9 mouse cellular contexts compared by ENCODE assay signal in the genomic region with DNA sequence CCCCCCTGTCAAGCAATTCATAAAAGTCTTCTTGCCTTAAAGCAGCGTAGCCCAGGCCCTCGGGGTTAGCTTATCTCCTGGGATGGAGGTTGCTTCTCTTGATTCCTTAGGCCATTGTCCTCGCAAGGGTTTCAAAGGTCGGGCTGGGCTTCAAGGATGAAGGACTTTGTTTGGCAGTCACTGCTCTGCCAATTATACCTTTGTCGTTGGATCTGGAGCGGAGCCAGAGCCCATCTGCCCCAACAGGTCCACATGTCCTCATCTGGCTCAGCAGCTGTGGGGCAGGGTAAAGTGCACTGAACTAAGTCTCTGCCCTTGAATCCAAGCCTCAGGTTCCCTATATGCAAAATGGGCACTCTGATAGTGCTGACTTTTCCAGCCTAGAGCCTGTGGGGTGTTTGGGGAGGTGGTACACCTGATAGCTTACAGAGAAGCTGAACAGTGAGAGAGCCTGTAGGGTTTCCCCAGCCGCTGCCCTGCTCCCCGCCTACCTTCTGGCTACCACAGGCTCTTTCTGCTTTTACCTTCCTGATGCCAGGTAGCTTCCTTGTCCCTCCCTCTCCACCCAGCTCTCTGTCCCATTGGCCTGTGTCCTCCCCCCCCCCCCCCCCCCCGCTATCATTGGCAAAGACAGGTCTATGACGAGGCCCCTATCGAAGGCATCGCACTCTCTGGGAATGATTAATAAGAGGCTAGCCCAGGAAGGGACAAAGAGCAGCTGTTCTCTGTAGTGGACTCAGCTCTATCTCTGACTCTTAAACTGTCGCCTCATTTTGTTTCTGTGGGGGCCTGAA. TPM values are rescaled to one million over a fixed set of nuclear protein-coding genes. Genes with fewer than 3 reads are reported as not detected.
DNase-seq lines count a peak whose midpoint lies in the region; ATAC-seq and TF ChIP-seq lines count a peak whose summit lies in the region.
"Had no signal": no experiment of that assay in that cellular context is flagged by ENCODE, and none has a peak within 500 bp of the region (broad histone marks: within the 10 kb centered on the region; RNA-seq: fewer than 3 reads in every experiment).

No protein-coding gene starts in this region.

- H3K27me3 ChIP-seq in lung, embryonic 14.5 days (ENCODE audit: insufficient read depth, low read length) = no peaks in the 10 kb centered on the region
- H3K27me3 ChIP-seq in hindbrain, embryonic 12.5 days = no peaks in the 10 kb centered on the region
- H3K27me3 ChIP-seq in limb, embryonic 10.5 days (ENCODE audit: low read depth, poor library complexity, severe bottlenecking) = no peaks in the 10 kb centered on the region
- no peaks in the 10 kb centered on the region for H3K27me3 ChIP-seq in stomach, embryonic 15.5 days (replicated peaks)

- WGBS in lung, embryonic 14.5 days = 29% methylated on average over 12 of the region's 13 CpGs
- WGBS in hindbrain, embryonic 12.5 days = 38% methylated on average over 12 of the region's 13 CpGs
- 48% methylated on average over 12 of the region's 13 CpGs for WGBS in limb, embryonic 10.5 days
- 36% methylated on average over 12 of the region's 13 CpGs for WGBS in stomach, embryonic 15.5 days

- H3K27ac ChIP-seq in lung, embryonic 14.5 days (ENCODE audit: low read depth) = peak overlapping the region; percentile 21
- H3K27ac ChIP-seq in hindbrain, embryonic 12.5 days = peak overlapping the region; percentile 95
- H3K27ac ChIP-seq in limb, embryonic 10.5 days = peak overlapping the region; percentile 78
- H3K27ac ChIP-seq in stomach, embryonic 15.5 days = peak overlapping the region; percentile 74

- ATAC-seq in lung, embryonic 14.5 days (ENCODE audit: insufficient read depth) = no peak
- ATAC-seq in hindbrain, embryonic 12.5 days (ENCODE audit: low FRiP score) = peak; percentile 27
- peak; percentile 12; the same call in 1 of the 2 replicates for ATAC-seq in stomach, embryonic 15.5 days (ENCODE audit: insufficient read depth, low FRiP score, low read depth)

- peaks cover 70% of the 10 kb centered on the region for H3K4me1 ChIP-seq in lung, embryonic 14.5 days (ENCODE audit: insufficient read depth)
- H3K4me1 ChIP-seq in hindbrain, embryonic 12.5 days = peaks cover 78% of the 10 kb centered on the region
- H3K4me1 ChIP-seq in limb, embryonic 10.5 days = peaks cover 96% of the 10 kb centered on the region
- peaks cover 82% of the 10 kb centered on the region for H3K4me1 ChIP-seq in stomach, embryonic 15.5 days

- peak overlapping the region; percentile 31 for H3K4me2 ChIP-seq in lung, embryonic 14.5 days
- peak overlapping the region; percentile 44 for H3K4me2 ChIP-seq in hindbrain, embryonic 12.5 days (replicated peaks)
- H3K4me2 ChIP-seq in stomach, embryonic 15.5 days = peak overlapping the region; percentile 24

- H3K9ac ChIP-seq in lung, embryonic 14.5 days = peak overlapping the region; percentile 14; the same call in 1 of the 2 replicates
- H3K9ac ChIP-seq in hindbrain, embryonic 12.5 days = peak overlapping the region; percentile 49
- H3K9ac ChIP-seq in stomach, embryonic 15.5 days = no peak overlapping the region

- H3K36me3 ChIP-seq in lung, embryonic 14.5 days (ENCODE audit: insufficient read depth) = peaks cover 83% of the 10 kb centered on the region
- peaks cover 54% of the 10 kb centered on the region for H3K36me3 ChIP-seq in hindbrain, embryonic 12.5 days
- H3K36me3 ChIP-seq in limb, embryonic 10.5 days = peaks cover 90% of the 10 kb centered on the region
- peaks cover 17% of the 10 kb centered on the region; the same call in 1 of the 2 replicates for H3K36me3 ChIP-seq in stomach, embryonic 15.5 days

- TF ChIP-seq CTCF in lung, embryonic 14.5 days (IDR thresholded peaks at IDR 0.05; ENCODE audit: low read depth) = no peak

- no peaks in the 10 kb centered on the region for H3K9me3 ChIP-seq in lung, embryonic 14.5 days (ENCODE audit: low read depth, low read length)
- no peaks in the 10 kb centered on the region for H3K9me3 ChIP-seq in hindbrain, embryonic 12.5 days (replicated peaks)
- H3K9me3 ChIP-seq in limb, embryonic 10.5 days (replicated peaks) = no peaks in the 10 kb centered on the region
- H3K9me3 ChIP-seq in stomach, embryonic 15.5 days = no peaks in the 10 kb centered on the region

- DNase-seq in lung, embryonic 14.5 days = no peak
- no peak for DNase-seq in lung, postnatal 25 days (ENCODE audit: low spot score)
- no peak for DNase-seq in limb, embryonic 10.5 days (ENCODE audit: low spot score)
- DNase-seq in spleen, postnatal 14 days (ENCODE audit: low spot score in 2 of 2) = no peak
- DNase-seq in lung, postnatal 14 days = no peak
- no peak for DNase-seq in cerebellum, postnatal 36 days
- DNase-seq: thymus, adult 2 months had no signal

- H3K4me3 ChIP-seq in lung, embryonic 14.5 days (ENCODE audit: low read depth, low read length) = no peak overlapping the region
- H3K4me3 ChIP-seq in hindbrain, embryonic 12.5 days = 0 out of 2 replicates have a peak overlapping the region, but pooled peaks have one; percentile 1
- H3K4me3 ChIP-seq in limb, embryonic 10.5 days = peak overlapping the region; percentile 19
- no peak overlapping the region for H3K4me3 ChIP-seq in stomach, embryonic 15.5 days (replicated peaks)

RNA-seq across cellular contexts. Expression of gene Lasp1, which starts 13.0 kb away (rescaled TPM):
- 110 and 123 TPM in 2 replicates for polyA plus RNA-seq in lung, embryonic 14.5 days (2014; fragmentation: Nextera tagmentation; extraction: Ambion mirVana)
- polyA plus RNA-seq in hindbrain, embryonic 12.5 days (2016; fragmentation: Nextera tagmentation; extraction: Ambion mirVana) = 111 and 120 TPM in 2 replicates
- polyA plus RNA-seq in limb, embryonic 10.5 days (2016; fragmentation: Nextera tagmentation; extraction: Ambion mirVana) = 90.0 and 110 TPM in 2 replicates
- polyA plus RNA-seq in stomach, embryonic 15.5 days (2015; fragmentation: Nextera tagmentation; extraction: Ambion mirVana) = 112 and 122 TPM in 2 replicates

RNA-seq across cellular contexts. Expression of gene B230217C12Rik, which starts 28.8 kb away (rescaled TPM):
- polyA plus RNA-seq in lung, embryonic 14.5 days (2014; fragmentation: Nextera tagmentation; extraction: Ambion mirVana) = 6.1 and 6.8 TPM in 2 replicates
- polyA plus RNA-seq in hindbrain, embryonic 12.5 days (2016; fragmentation: Nextera tagmentation; extraction: Ambion mirVana) = 14.1 and 14.8 TPM in 2 replicates
- polyA plus RNA-seq in limb, embryonic 10.5 days (2016; fragmentation: Nextera tagmentation; extraction: Ambion mirVana) = 10.9 and 14.0 TPM in 2 replicates
- polyA plus RNA-seq in stomach, embryonic 15.5 days (2015; fragmentation: Nextera tagmentation; extraction: Ambion mirVana) = 4.0 and 5.7 TPM in 2 replicates

RNA-seq across cellular contexts. Expression of gene Rpl23, which starts 29.5 kb away (rescaled TPM):
- 663 and 721 TPM in 2 replicates for polyA plus RNA-seq in lung, embryonic 14.5 days (2014; fragmentation: Nextera tagmentation; extraction: Ambion mirVana)
- polyA plus RNA-seq in hindbrain, embryonic 12.5 days (2016; fragmentation: Nextera tagmentation; extraction: Ambion mirVana) = 347 and 376 TPM in 2 replicates
- polyA plus RNA-seq in limb, embryonic 10.5 days (2016; fragmentation: Nextera tagmentation; extraction: Ambion mirVana) = 449 and 506 TPM in 2 replicates
- polyA plus RNA-seq in stomach, embryonic 15.5 days (2015; fragmentation: Nextera tagmentation; extraction: Ambion mirVana) = 502 and 526 TPM in 2 replicates

RNA-seq across cellular contexts. Expression of gene 1700001P01Rik, which starts 36.0 kb away (rescaled TPM):
- polyA plus RNA-seq in lung, embryonic 14.5 days (2014; fragmentation: Nextera tagmentation; extraction: Ambion mirVana) = 0.32 TPM in 1 of 2 replicates, not detected in the other
- 0.68 and 0.98 TPM in 2 replicates for polyA plus RNA-seq in hindbrain, embryonic 12.5 days (2016; fragmentation: Nextera tagmentation; extraction: Ambion mirVana)
- 0.43 and 0.74 TPM in 2 replicates for polyA plus RNA-seq in limb, embryonic 10.5 days (2016; fragmentation: Nextera tagmentation; extraction: Ambion mirVana)
- 0.37 and 0.60 TPM in 2 replicates for polyA plus RNA-seq in stomach, embryonic 15.5 days (2015; fragmentation: Nextera tagmentation; extraction: Ambion mirVana)

RNA-seq across cellular contexts. Expression of gene Cwc25, which starts 45.4 kb away (rescaled TPM):
- polyA plus RNA-seq in lung, embryonic 14.5 days (2014; fragmentation: Nextera tagmentation; extraction: Ambion mirVana) = 13.3 and 14.2 TPM in 2 replicates
- polyA plus RNA-seq in hindbrain, embryonic 12.5 days (2016; fragmentation: Nextera tagmentation; extraction: Ambion mirVana) = 22.0 and 25.4 TPM in 2 replicates
- 17.8 and 21.6 TPM in 2 replicates for polyA plus RNA-seq in limb, embryonic 10.5 days (2016; fragmentation: Nextera tagmentation; extraction: Ambion mirVana)
- polyA plus RNA-seq in stomach, embryonic 15.5 days (2015; fragmentation: Nextera tagmentation; extraction: Ambion mirVana) = 14.8 and 16.8 TPM in 2 replicates

Comparison
In these comparisons a context has a peak if more than half of its experiments do, and no peak if none do; other contexts are left out.
1. H3K27ac ChIP-seq: peak in every context shown above with its lines; median percentile 95 in hindbrain, embryonic 12.5 days; 78 in limb, embryonic 10.5 days; 74 in stomach, embryonic 15.5 days; 21 in lung, embryonic 14.5 days.
2. H3K4me3 ChIP-seq: peak in hindbrain, embryonic 12.5 days (single experiment) and limb, embryonic 10.5 days (single experiment); none in lung, embryonic 14.5 days (single experiment) and stomach, embryonic 15.5 days (single experiment).
3. Peak in every context shown above with its lines, with median percentiles within 50 percentile points of each other: H3K4me2 ChIP-seq.